Mouse (Mus musculus) embryonic facial prominence, embryonic 13.5 days (tissue): ENCODE data around the gene Mybbp1a. TPM values are rescaled to one million over a fixed set of nuclear protein-coding genes. Genes with fewer than 3 reads are reported as not detected.
A peak's percentile ranks its signal among the peaks of the same experiment; 100 is the strongest.

Source experiments
- ATAC-seq: fragments of 200-750 bp; cut with Nextera tagmentation; 2 replicates; pipeline ENCODE4 v1.8.0; 2017; ENCODE audit warnings: low read depth; ENCODE audit not compliant: insufficient number of reproducible peaks, insufficient read depth, low FRiP score, low TSS enrichment
- H3K27ac ChIP-seq: fragments of 300-500 bp; sonication (generic); 2 replicates; pipeline ENCODE4 v1.5.1; 2015; ENCODE audit warnings: moderate library complexity, mild to moderate bottlenecking, inconsistent platforms
- H3K27me3 ChIP-seq: fragments of 300-500 bp; sonication (generic); 2 replicates; pipeline ENCODE4 v1.6.1; 2015; ENCODE audit warnings: mild to moderate bottlenecking, inconsistent platforms
- H3K36me3 ChIP-seq: fragments of 300-500 bp; sonication (generic); 2 replicates; pipeline ENCODE4 v1.6.1; 2015; ENCODE audit warnings: mild to moderate bottlenecking, inconsistent platforms
- H3K4me1 ChIP-seq: fragments of 300-500 bp; sonication (generic); 2 replicates; pipeline ENCODE4 v1.6.1; 2015; ENCODE audit warnings: inconsistent platforms
- H3K4me2 ChIP-seq: fragments of 300-500 bp; sonication (generic); 2 replicates; pipeline ENCODE4 v1.6.1; 2015; ENCODE audit warnings: moderate library complexity, mild to moderate bottlenecking, inconsistent platforms
- H3K4me3 ChIP-seq: fragments of 300-500 bp; sonication (generic); 2 replicates; pipeline ENCODE4 v1.5.1; 2015; ENCODE audit warnings: mild to moderate bottlenecking, inconsistent platforms
- H3K9ac ChIP-seq: fragments of 300-500 bp; sonication (generic); 2 replicates; pipeline ENCODE4 v1.6.1; 2015; ENCODE audit warnings: mild to moderate bottlenecking, inconsistent platforms
- H3K9me3 ChIP-seq: fragments of 300-500 bp; sonication (generic); 2 replicates; pipeline ENCODE4 v1.6.1; 2016; ENCODE audit warnings: inconsistent platforms
- WGBS: fragments of 180-500 bp; shearing (Covaris S2); methylation state at CpG from one replicate; pipeline ENCODE4 v1.1.7; 2015; ENCODE audit warnings: mixed read lengths; 5-methylcytosine and 5-hydroxymethylcytosine counted together
- polyA plus RNA-seq: library from polyadenylated mRNA; unstranded; fragments of >200 nt; fragmentation: Nextera tagmentation; extraction: Ambion mirVana; gene quantifications from 2 replicates; pipeline ENCODE4 v1.2.1, GENCODE M21; 2015

Mybbp1a gene
- polyA plus RNA-seq, 1 experiment from 2014 or later: 174 TPM

DNA sequence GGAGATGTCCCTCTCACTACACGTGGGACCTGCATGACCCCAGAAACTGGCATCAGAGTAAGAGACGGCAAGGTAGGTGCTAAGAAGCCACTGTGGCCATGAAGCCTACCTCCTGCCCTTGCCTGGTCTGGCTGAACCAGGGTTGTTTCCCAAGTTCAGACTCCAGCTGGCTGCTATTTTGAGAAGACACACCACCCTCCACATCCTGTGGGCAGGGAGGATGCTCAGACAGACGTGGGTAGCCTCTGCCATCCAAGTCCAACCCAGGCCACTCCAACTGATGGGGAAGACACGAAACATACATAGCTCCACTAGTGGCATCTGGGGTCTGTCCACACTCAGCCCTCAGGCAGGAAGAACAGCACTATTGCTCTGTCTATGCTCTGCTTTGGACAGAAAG lies 28.8 kb downstream of the Mybbp1a start:
- H3K9ac ChIP-seq: no peak overlapping the region
- H3K36me3 ChIP-seq: no peaks in the 10 kb centered on the region
- peak overlapping the region; percentile 23 for H3K27ac ChIP-seq
- H3K9me3 ChIP-seq: no peaks in the 10 kb centered on the region
- ATAC-seq: no peak
- H3K4me3 ChIP-seq: no peak overlapping the region
- H3K27me3 ChIP-seq: no peaks in the 10 kb centered on the region
- H3K4me2 ChIP-seq: no peak overlapping the region
- H3K4me1 ChIP-seq: peaks cover 35% of the 10 kb centered on the region
- 68% methylated on average over 4 of the region's 4 CpGs for WGBS

DNA sequence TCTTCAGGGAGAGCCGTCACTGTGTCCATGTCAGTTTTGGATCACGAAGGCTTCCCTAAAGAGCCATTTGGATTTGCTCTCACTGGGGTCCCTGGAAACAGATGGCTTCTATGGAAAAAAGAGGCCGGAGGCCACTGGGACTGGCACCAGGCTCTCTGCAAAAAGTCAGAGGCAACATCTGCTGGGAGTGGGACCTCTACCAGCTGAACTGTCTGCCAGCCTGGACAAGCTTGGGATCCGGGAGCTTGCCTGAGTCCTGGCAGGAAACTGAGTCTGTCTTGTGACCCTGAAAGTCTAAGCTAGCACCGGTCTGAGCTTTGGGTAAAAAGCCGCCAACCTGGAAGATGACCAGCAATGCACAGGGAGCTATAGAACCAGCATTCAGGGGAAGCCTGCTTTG lies 30.2 kb downstream of the Mybbp1a start:
- ATAC-seq: no peak
- no peaks in the 10 kb centered on the region for H3K9me3 ChIP-seq
- H3K27ac ChIP-seq: no peak overlapping the region
- peaks cover 29% of the 10 kb centered on the region for H3K4me1 ChIP-seq
- no peak overlapping the region for H3K4me3 ChIP-seq
- no peaks in the 10 kb centered on the region for H3K36me3 ChIP-seq
- H3K4me2 ChIP-seq: no peak overlapping the region
- no peaks in the 10 kb centered on the region for H3K27me3 ChIP-seq
- WGBS: 81% methylated on average over 6 of the region's 6 CpGs
- H3K9ac ChIP-seq: no peak overlapping the region

DNA sequence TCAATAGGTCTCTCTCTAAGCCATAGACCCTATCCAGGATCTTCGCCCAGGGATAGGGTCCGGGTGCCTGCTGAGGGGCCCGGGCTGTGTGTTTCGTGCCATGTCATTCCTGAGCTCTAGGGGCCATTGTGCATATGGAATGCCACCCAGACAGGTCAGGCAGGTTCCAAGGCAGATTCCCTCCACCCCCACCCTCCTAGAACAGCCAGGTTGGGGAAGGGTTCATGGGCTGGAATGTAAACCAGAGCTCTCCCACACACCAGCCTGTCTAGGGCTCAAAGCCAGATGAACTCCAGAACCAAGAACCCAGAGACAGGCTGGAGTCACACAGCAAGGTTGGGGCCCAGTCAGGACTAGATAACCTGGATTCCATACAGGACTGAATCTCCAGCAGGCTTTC lies 32.4 kb downstream of the Mybbp1a start:
- H3K4me1 ChIP-seq: peaks cover 34% of the 10 kb centered on the region
- H3K36me3 ChIP-seq: no peaks in the 10 kb centered on the region
- no peak for ATAC-seq
- no peaks in the 10 kb centered on the region for H3K9me3 ChIP-seq
- 65% methylated on average over 4 of the region's 4 CpGs for WGBS
- no peak overlapping the region for H3K4me2 ChIP-seq
- H3K9ac ChIP-seq: no peak overlapping the region
- no peak overlapping the region for H3K27ac ChIP-seq
- no peaks in the 10 kb centered on the region for H3K27me3 ChIP-seq
- H3K4me3 ChIP-seq: no peak overlapping the region

DNA sequence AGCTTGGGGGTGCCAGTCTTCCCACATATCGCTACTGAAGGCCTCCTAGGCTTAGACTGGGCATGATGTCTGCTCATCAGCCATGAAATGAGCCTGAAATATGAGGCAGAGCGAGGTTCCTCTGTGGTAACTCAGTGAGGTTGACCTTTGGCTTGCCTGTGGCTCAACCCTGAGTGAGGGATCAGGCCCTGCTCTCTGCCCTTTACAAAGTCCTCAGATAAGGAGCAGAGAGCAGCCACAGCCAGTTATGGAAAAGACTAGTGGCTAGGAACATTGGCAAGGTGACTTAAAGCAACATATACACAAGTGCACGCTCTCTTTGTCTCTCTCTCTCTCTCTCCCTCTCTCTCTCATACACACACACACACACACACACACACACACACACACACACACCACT lies 33.8 kb downstream of the Mybbp1a start:
- Histone ChIP-seq H3K9me3 (no peaks in the 10 kb centered on the region), H3K36me3 (no peaks in the 10 kb centered on the region), H3K4me2 (no peak overlapping the region), H3K9ac (no peak overlapping the region), H3K27ac (no peak overlapping the region), H3K27me3 (no peaks in the 10 kb centered on the region), H3K4me1 (peaks cover 29% of the 10 kb centered on the region), H3K4me3 (no peak overlapping the region)
- no peak for ATAC-seq
- WGBS: 69% methylated on average over 3 of the region's 3 CpGs

DNA sequence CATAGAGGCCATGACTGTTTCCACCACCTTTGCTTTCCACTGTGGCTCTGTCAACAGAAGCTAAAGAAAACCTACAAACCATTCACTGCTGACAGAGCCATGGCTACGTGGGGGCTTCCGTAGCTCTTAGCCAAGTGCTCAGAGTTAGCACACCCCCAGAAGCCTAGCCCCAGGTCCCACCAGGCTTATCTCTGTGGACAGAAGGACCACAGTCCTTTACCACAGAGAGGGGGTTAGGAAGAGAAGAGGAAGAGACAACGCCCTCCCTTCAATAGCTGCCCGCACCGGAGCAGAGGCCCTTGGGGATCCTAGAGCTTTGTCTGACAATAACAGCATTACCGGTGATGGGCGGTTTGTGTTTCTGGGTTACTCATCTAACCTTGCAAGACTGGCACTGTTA lies 34.3 kb downstream of the Mybbp1a start:
- H3K9me3 ChIP-seq: no peaks in the 10 kb centered on the region
- H3K4me1 ChIP-seq: peaks cover 29% of the 10 kb centered on the region
- H3K27ac ChIP-seq: no peak overlapping the region
- ATAC-seq: no peak
- 75% methylated on average over 7 of the region's 7 CpGs for WGBS
- H3K4me2 ChIP-seq: no peak overlapping the region
- no peak overlapping the region for H3K4me3 ChIP-seq
- H3K27me3 ChIP-seq: no peaks in the 10 kb centered on the region
- H3K36me3 ChIP-seq: no peaks in the 10 kb centered on the region
- H3K9ac ChIP-seq: no peak overlapping the region

DNA sequence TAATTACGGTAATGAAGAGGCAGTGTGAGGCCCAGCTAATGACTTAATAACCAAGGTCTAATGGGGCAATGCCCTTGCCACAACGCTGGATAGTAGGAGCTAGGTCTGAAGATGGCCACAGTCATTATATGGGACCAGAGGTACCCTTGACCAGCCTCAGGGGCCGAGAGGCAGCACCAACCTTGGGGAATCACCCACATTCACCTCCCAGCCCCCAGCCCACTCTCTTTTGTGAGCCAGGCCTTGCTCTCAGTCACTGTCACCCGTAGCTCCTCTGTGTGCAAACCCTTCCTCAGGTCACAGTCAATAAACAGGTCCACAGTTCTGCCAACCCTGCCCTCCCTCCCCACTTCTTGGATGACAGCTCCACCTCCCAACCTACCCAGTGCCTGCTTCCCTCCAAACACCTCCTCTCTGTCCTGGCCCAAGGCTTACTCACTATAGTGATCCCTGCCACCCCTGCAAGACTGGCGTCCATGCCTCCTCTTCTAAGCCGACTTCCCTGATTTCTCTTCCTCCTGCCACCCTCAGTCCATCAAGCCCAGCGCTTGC lies 35.0 kb downstream of the Mybbp1a start:
- no peak overlapping the region for H3K4me2 ChIP-seq
- WGBS: 75% methylated on average over 7 of the region's 7 CpGs

DNA sequence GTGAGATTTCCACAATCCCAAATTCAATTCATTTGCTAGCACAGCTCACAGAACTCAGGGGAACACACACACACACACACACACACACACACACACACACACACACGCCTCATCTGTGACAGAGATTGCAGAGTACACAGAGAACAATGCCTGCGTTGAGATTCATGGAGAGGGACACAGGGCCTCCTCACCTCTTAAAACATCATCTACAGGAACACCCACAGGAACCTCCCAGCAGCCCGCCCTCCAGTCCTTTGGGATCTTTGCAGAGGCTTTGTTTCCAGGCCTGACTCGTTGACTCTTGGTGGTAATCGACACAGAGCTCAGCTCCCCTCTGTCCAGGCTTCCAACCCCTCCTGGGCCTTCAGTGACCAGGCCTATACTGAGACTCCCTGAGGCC lies 36.0 kb downstream of the Mybbp1a start:
- Histone ChIP-seq H3K4me2 (no peak overlapping the region), H3K9ac (no peak overlapping the region), H3K27me3 (no peaks in the 10 kb centered on the region), H3K4me3 (no peak overlapping the region), H3K27ac (no peak overlapping the region), H3K36me3 (no peaks in the 10 kb centered on the region), H3K9me3 (no peaks in the 10 kb centered on the region), H3K4me1 (peaks cover 36% of the 10 kb centered on the region)
- WGBS: 39% methylated on average over 5 of the region's 5 CpGs
- no peak for ATAC-seq

More for the DNA sequence above, 35.0 kb downstream of the Mybbp1a start:
- H3K4me3 ChIP-seq: no peak overlapping the region
- no peak overlapping the region for H3K27ac ChIP-seq
- no peak for ATAC-seq
- H3K36me3 ChIP-seq: no peaks in the 10 kb centered on the region
- no peak overlapping the region for H3K9ac ChIP-seq
- H3K4me1 ChIP-seq: peaks cover 29% of the 10 kb centered on the region
- no peaks in the 10 kb centered on the region for H3K27me3 ChIP-seq
- H3K9me3 ChIP-seq: no peaks in the 10 kb centered on the region

DNA sequence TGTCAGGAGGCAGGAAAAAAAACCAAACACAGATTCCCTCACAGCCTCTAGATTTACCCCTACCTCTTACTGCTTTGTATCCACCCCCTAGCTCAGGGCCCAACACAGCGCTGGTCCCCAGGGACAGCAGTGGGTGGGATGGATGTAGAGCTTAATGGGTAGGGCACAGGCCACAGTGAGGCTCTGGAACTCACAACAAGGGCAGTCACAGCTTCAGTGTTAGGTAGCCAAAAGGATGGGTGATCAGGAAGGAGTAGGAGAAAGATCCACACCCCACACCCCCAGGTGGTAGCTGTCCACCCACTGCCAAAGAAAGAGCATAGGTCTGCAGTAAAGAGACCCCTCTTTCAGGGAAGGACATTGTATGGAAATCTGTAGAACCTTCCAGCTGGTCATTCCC lies 36.5 kb downstream of the Mybbp1a start:
- Histone ChIP-seq H3K9me3 (no peaks in the 10 kb centered on the region), H3K4me2 (no peak overlapping the region), H3K27me3 (no peaks in the 10 kb centered on the region), H3K4me3 (no peak overlapping the region), H3K9ac (no peak overlapping the region), H3K36me3 (no peaks in the 10 kb centered on the region), H3K4me1 (peaks cover 35% of the 10 kb centered on the region), H3K27ac (peak overlapping the region; percentile 74; the same call in 1 of the 2 replicates)
- 81% methylated on average over 1 of the region's 1 CpGs for WGBS
- ATAC-seq: no peak

DNA sequence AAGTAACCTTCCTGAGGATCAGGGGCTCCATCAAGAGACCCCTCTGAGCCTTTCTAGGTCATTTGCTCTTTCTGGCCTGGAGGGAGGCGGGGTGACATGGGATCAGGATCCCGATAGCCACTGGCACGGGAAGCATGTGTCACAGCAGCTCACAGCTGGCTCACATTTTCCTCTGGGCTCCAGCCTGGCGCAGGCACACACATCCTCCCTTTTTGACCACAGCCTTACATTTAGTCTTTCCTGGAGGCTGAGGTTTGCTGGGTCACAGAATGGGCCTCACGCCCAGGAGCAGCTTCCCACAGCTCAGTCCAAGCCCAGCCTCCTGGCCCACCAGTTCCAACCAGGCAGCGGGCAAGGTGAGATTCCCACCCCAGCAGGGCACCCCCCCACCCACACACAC lies 37.1 kb downstream of the Mybbp1a start:
- Histone ChIP-seq H3K27ac (peak overlapping the region; percentile 74), H3K4me1 (peaks cover 35% of the 10 kb centered on the region), H3K4me3 (no peak overlapping the region), H3K4me2 (no peak overlapping the region), H3K9ac (no peak overlapping the region), H3K9me3 (no peaks in the 10 kb centered on the region), H3K36me3 (no peaks in the 10 kb centered on the region), H3K27me3 (no peaks in the 10 kb centered on the region)
- 51% methylated on average over 6 of the region's 6 CpGs for WGBS
- 0 out of 2 replicates have a peak, but pooled peaks have one; percentile 22 for ATAC-seq

DNA sequence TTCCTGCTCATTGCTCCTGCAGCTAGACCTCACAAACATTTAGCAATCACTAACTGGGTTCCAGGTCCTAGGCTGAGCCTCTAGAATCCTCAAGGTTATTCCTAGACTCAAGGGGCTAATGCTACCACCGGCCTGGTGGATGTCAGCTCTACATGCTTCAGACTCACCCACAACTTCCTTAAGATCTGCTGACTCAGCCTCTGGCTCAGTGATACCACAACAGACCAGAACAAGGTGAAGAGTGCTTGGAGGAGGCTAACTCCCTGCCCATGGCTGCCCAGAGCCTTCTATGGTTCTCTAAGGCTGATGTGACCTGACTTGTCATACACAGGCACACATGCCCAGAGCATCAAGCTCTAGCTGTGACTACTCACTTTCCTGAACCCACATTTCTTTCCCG lies 38.3 kb downstream of the Mybbp1a start:
- H3K27me3 ChIP-seq: no peaks in the 10 kb centered on the region
- no peak overlapping the region for H3K9ac ChIP-seq
- no peak overlapping the region for H3K27ac ChIP-seq
- no peak for ATAC-seq
- H3K36me3 ChIP-seq: no peaks in the 10 kb centered on the region
- peaks cover 35% of the 10 kb centered on the region for H3K4me1 ChIP-seq
- WGBS: 76% methylated on average over 2 of the region's 2 CpGs
- H3K4me2 ChIP-seq: no peak overlapping the region
- H3K4me3 ChIP-seq: no peak overlapping the region
- no peaks in the 10 kb centered on the region for H3K9me3 ChIP-seq

DNA sequence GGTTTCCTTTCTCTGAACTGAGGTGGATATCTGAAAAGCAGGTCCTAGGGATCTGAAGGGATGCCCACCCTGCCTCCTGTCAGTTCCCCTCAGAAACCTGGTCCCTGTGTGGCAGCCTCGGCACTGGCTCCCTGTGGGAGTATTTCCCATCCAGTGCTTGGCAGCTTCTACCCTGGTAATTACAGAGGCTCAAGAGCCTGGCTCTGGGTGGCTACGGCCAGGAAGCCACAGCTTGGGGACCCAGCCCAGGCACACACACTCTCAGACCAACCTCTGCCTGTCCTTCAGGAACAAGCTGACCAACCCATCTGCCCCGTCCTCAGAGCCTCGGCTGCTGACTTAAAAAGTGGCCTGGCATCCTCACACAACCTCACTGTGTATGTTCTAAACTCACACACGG lies 40.2 kb downstream of the Mybbp1a start:
- Histone ChIP-seq H3K27ac (peak overlapping the region; percentile 4; the same call in 1 of the 2 replicates), H3K4me2 (no peak overlapping the region), H3K36me3 (no peaks in the 10 kb centered on the region), H3K4me3 (no peak overlapping the region), H3K9me3 (no peaks in the 10 kb centered on the region), H3K27me3 (0 out of 2 replicates have a peak, but pooled peaks cover 6% of the 10 kb centered on the region), H3K9ac (no peak overlapping the region), H3K4me1 (peaks cover 32% of the 10 kb centered on the region)
- ATAC-seq: no peak
- 72% methylated on average over 5 of the region's 5 CpGs for WGBS

DNA sequence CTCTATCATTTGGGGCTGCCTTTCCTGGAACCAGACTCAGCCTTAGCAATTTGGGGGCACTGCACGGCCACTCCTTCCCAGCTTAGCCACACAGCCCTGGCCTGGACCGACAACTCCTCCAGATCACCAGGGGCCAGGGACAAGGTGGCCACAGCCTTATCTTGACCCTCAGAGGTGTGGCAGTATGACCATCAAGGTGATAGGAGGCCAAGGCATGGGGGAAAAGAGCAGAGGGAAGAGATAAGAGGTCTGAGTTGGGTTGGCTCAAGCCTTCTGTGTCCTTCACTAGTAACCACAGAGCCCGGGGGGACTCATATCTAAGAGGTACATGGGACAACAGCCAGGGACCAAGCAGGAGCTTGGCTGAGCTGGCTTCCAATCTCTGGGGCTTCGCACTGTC lies 40.8 kb downstream of the Mybbp1a start:
- Histone ChIP-seq H3K4me1 (peaks cover 30% of the 10 kb centered on the region), H3K4me3 (no peak overlapping the region), H3K27me3 (peaks cover 11% of the 10 kb centered on the region), H3K9ac (no peak overlapping the region), H3K4me2 (no peak overlapping the region), H3K27ac (peak overlapping the region; percentile 4; the same call in 1 of the 2 replicates), H3K9me3 (no peaks in the 10 kb centered on the region), H3K36me3 (no peaks in the 10 kb centered on the region)
- ATAC-seq: no peak
- 82% methylated on average over 4 of the region's 4 CpGs for WGBS
